Mouse (Mus musculus) intestine, embryonic 15.5 days (tissue): ENCODE data around the gene 4930556J24Rik. TPM values are rescaled to one million over a fixed set of nuclear protein-coding genes. Genes with fewer than 3 reads are reported as not detected.
A peak's percentile ranks its signal among the peaks of the same experiment; 100 is the strongest.
"Not testable (repeated sequence)": the region's sequence is repeated elsewhere in the genome, so short reads cannot be mapped to it uniquely, and the experiment has no call there.

Experiments used
- ATAC-seq: fragments of 200-750 bp; cut with Nextera tagmentation; 2 replicates; pipeline ENCODE4 v1.8.0; 2017; ENCODE audit warnings: moderate TSS enrichment, moderate library complexity
- H3K27ac ChIP-seq: fragments of 300-500 bp; sonication (generic); 2 replicates; pipeline ENCODE4 v1.5.1; 2015; ENCODE audit warnings: mild to moderate bottlenecking, inconsistent platforms
- H3K27me3 ChIP-seq: fragments of 300-500 bp; sonication (generic); replicated peaks from 2 replicates; pipeline ENCODE4 v1.6.1; 2015; ENCODE audit warnings: inconsistent platforms
- H3K36me3 ChIP-seq: fragments of 300-500 bp; sonication (generic); 2 replicates; pipeline ENCODE4 v1.6.1; 2015; ENCODE audit warnings: inconsistent platforms
- H3K4me1 ChIP-seq: fragments of 300-500 bp; sonication (generic); replicated peaks from 2 replicates; pipeline ENCODE4 v1.6.1; 2015; ENCODE audit warnings: inconsistent platforms
- H3K4me2 ChIP-seq: fragments of 300-500 bp; sonication (generic); replicated peaks from 2 replicates; pipeline ENCODE4 v1.6.1; 2015; ENCODE audit warnings: mild to moderate bottlenecking, inconsistent platforms
- H3K4me3 ChIP-seq: fragments of 300-500 bp; sonication (generic); replicated peaks from 2 replicates; pipeline ENCODE4 v1.5.1; 2015; ENCODE audit warnings: inconsistent platforms
- H3K9ac ChIP-seq: fragments of 300-500 bp; sonication (generic); 2 replicates; pipeline ENCODE4 v1.6.1; 2015; ENCODE audit warnings: inconsistent platforms
- H3K9me3 ChIP-seq: fragments of 300-500 bp; sonication (generic); 2 replicates; pipeline ENCODE4 v1.6.1; 2016; ENCODE audit warnings: inconsistent platforms
- WGBS: fragments of 180-500 bp; shearing (Covaris S2); methylation state at CpG from one replicate; pipeline ENCODE4 v1.1.7; 2015; 5-methylcytosine and 5-hydroxymethylcytosine counted together
- polyA plus RNA-seq: library from polyadenylated mRNA; unstranded; fragments of >200 nt; fragmentation: Nextera tagmentation; extraction: Ambion mirVana; gene quantifications from 2 replicates; pipeline ENCODE4 v1.2.1, GENCODE M21; 2015

4930556J24Rik gene
- polyA plus RNA-seq, 1 experiment from 2014 or later: not detected

GRCm38 (mm10) chr11:3913316-3914108, 63.1 kb downstream of the 4930556J24Rik start:
- under 1% methylated on average over 65 of the region's 65 CpGs for WGBS
- peak; percentile 88 for ATAC-seq
- H3K27me3 ChIP-seq: peaks cover 10% of the 10 kb centered on the region
- peak overlapping the region; percentile 43 for H3K9ac ChIP-seq
- H3K4me3 ChIP-seq: peak overlapping the region; percentile 62
- no peaks in the 10 kb centered on the region for H3K9me3 ChIP-seq
- H3K4me2 ChIP-seq: peak overlapping the region; percentile 95
- H3K36me3 ChIP-seq: no peaks in the 10 kb centered on the region
- peak overlapping the region; percentile 22; the same call in 1 of the 2 replicates for H3K27ac ChIP-seq
- H3K4me1 ChIP-seq: peaks cover 23% of the 10 kb centered on the region

- H3K4me1 ChIP-seq: peaks cover 23% of the 10 kb centered on the region
- no peaks in the 10 kb centered on the region for H3K9me3 ChIP-seq
- H3K4me3 ChIP-seq: peak overlapping the region; percentile 62
- no peak overlapping the region for H3K27ac ChIP-seq
- 0 out of 2 replicates have a peak, but pooled peaks have one; percentile 0 for ATAC-seq
- peak overlapping the region; percentile 43; the same call in 1 of the 2 replicates for H3K9ac ChIP-seq
- 6% methylated on average over 16 of the region's 16 CpGs for WGBS
- peak overlapping the region; percentile 95 for H3K4me2 ChIP-seq
- H3K36me3 ChIP-seq: no peaks in the 10 kb centered on the region
- peaks cover 10% of the 10 kb centered on the region for H3K27me3 ChIP-seq
Measured at GRCm38 (mm10) chr11:3912875-3913271, 63.7 kb downstream of the 4930556J24Rik start.

GRCm38 (mm10) chr11:3912100-3912874, 64.3 kb downstream of the 4930556J24Rik start:
- ATAC-seq: no peak
- peak overlapping the region; percentile 43; the same call in 1 of the 2 replicates for H3K9ac ChIP-seq
- WGBS: 32% methylated on average over 19 of the region's 19 CpGs

GRCm38 (mm10) chr11:3911440-3911839, 65.1 kb downstream of the 4930556J24Rik start:
- H3K4me3 ChIP-seq, H3K27ac ChIP-seq, H3K36me3 ChIP-seq, ATAC-seq, H3K9me3 ChIP-seq, H3K4me2 ChIP-seq, H3K9ac ChIP-seq: not testable (repeated sequence)
- 91% methylated on average over 6 of the region's 6 CpGs for WGBS
- H3K4me1 ChIP-seq: peaks cover 23% of the 10 kb centered on the region
- peaks cover 10% of the 10 kb centered on the region for H3K27me3 ChIP-seq

More at GRCm38 (mm10) chr11:3912100-3912874, 64.3 kb downstream of the 4930556J24Rik start:
- H3K27me3 ChIP-seq: peaks cover 10% of the 10 kb centered on the region
- no peaks in the 10 kb centered on the region for H3K9me3 ChIP-seq
- H3K27ac ChIP-seq: no peak overlapping the region
- H3K4me3 ChIP-seq: peak overlapping the region; percentile 62
- peaks cover 23% of the 10 kb centered on the region for H3K4me1 ChIP-seq
- H3K4me2 ChIP-seq: peak overlapping the region; percentile 95
- H3K36me3 ChIP-seq: no peaks in the 10 kb centered on the region

- Histone ChIP-seq H3K9me3 (no peaks in the 10 kb centered on the region), H3K36me3 (no peaks in the 10 kb centered on the region), H3K4me3 (no peak overlapping the region), H3K27ac (no peak overlapping the region), H3K4me2 (no peak overlapping the region; the same call in 1 of the 2 replicates), H3K4me1 (peaks cover 23% of the 10 kb centered on the region), H3K9ac (no peak overlapping the region), H3K27me3 (peaks cover 10% of the 10 kb centered on the region)
- 76% methylated on average over 5 of the region's 5 CpGs for WGBS
- ATAC-seq: no peak
Measured at GRCm38 (mm10) chr11:3910513-3911310, 65.9 kb downstream of the 4930556J24Rik start.

GRCm38 (mm10) chr11:3909236-3909635, 67.3 kb downstream of the 4930556J24Rik start:
- peaks cover 10% of the 10 kb centered on the region; the same call in 1 of the 2 replicates for H3K27me3 ChIP-seq
- peaks cover 21% of the 10 kb centered on the region for H3K4me1 ChIP-seq
- H3K4me2 ChIP-seq: no peak overlapping the region
- H3K27ac ChIP-seq: no peak overlapping the region
- H3K9ac ChIP-seq: no peak overlapping the region
- H3K36me3 ChIP-seq: no peaks in the 10 kb centered on the region
- no peaks in the 10 kb centered on the region for H3K9me3 ChIP-seq
- no peak for ATAC-seq
- H3K4me3 ChIP-seq: no peak overlapping the region
- WGBS: 88% methylated on average over 4 of the region's 4 CpGs

- H3K27ac ChIP-seq: no peak overlapping the region
- no peaks in the 10 kb centered on the region for H3K9me3 ChIP-seq
- H3K27me3 ChIP-seq: no peaks in the 10 kb centered on the region
- WGBS: 86% methylated on average over 1 of the region's 1 CpGs
- H3K36me3 ChIP-seq: no peaks in the 10 kb centered on the region
- no peak overlapping the region for H3K9ac ChIP-seq
- H3K4me2 ChIP-seq: no peak overlapping the region
- 0 out of 2 replicates have a peak, but pooled peaks cover under 1% of the 10 kb centered on the region for H3K4me1 ChIP-seq
- no peak for ATAC-seq
- H3K4me3 ChIP-seq: no peak overlapping the region
Measured at GRCm38 (mm10) chr11:3905446-3905845, 71.1 kb downstream of the 4930556J24Rik start.

- Histone ChIP-seq H3K27me3 (no peaks in the 10 kb centered on the region), H3K4me3 (no peak overlapping the region), H3K9me3 (no peaks in the 10 kb centered on the region), H3K9ac (no peak overlapping the region), H3K4me1 (0 out of 2 replicates have a peak, but pooled peaks cover 3% of the 10 kb centered on the region), H3K27ac (no peak overlapping the region), H3K36me3 (no peaks in the 10 kb centered on the region), H3K4me2 (no peak overlapping the region)
- ATAC-seq: no peak
- 80% methylated on average over 6 of the region's 6 CpGs for WGBS
Measured at GRCm38 (mm10) chr11:3904673-3905072, 71.9 kb downstream of the 4930556J24Rik start.

GRCm38 (mm10) chr11:3903046-3903445, 73.5 kb downstream of the 4930556J24Rik start:
- 0 out of 2 replicates have a peak, but pooled peaks cover 3% of the 10 kb centered on the region for H3K4me1 ChIP-seq
- no peak overlapping the region for H3K4me2 ChIP-seq
- H3K27ac ChIP-seq: no peak overlapping the region
- H3K4me3 ChIP-seq: no peak overlapping the region
- no peaks in the 10 kb centered on the region for H3K36me3 ChIP-seq
- no peaks in the 10 kb centered on the region for H3K27me3 ChIP-seq
- no peak for ATAC-seq
- H3K9me3 ChIP-seq: no peaks in the 10 kb centered on the region
- H3K9ac ChIP-seq: no peak overlapping the region
- 84% methylated on average over 5 of the region's 5 CpGs for WGBS

GRCm38 (mm10) chr11:3902516-3902915, 74.1 kb downstream of the 4930556J24Rik start:
- no peak for ATAC-seq
- no peak overlapping the region for H3K27ac ChIP-seq
- no peaks in the 10 kb centered on the region for H3K9me3 ChIP-seq
- H3K36me3 ChIP-seq: no peaks in the 10 kb centered on the region
- no peaks in the 10 kb centered on the region for H3K27me3 ChIP-seq
- no peak overlapping the region for H3K4me2 ChIP-seq
- no peak overlapping the region for H3K4me3 ChIP-seq
- no peak overlapping the region for H3K9ac ChIP-seq
- H3K4me1 ChIP-seq: 0 out of 2 replicates have a peak, but pooled peaks cover 3% of the 10 kb centered on the region
- WGBS: 81% methylated on average over 3 of the region's 3 CpGs

GRCm38 (mm10) chr11:3900296-3900695, 76.3 kb downstream of the 4930556J24Rik start:
- WGBS: 59% methylated on average over 6 of the region's 6 CpGs
- Histone ChIP-seq H3K4me3 (no peak overlapping the region), H3K4me2 (no peak overlapping the region), H3K36me3 (no peaks in the 10 kb centered on the region), H3K4me1 (0 out of 2 replicates have a peak, but pooled peaks cover 3% of the 10 kb centered on the region), H3K27me3 (no peaks in the 10 kb centered on the region), H3K9ac (no peak overlapping the region), H3K27ac (no peak overlapping the region), H3K9me3 (no peaks in the 10 kb centered on the region)
- no peak for ATAC-seq
